Comparison of ENCODE assay signal across 22 mouse cellular contexts in the genomic region with DNA sequence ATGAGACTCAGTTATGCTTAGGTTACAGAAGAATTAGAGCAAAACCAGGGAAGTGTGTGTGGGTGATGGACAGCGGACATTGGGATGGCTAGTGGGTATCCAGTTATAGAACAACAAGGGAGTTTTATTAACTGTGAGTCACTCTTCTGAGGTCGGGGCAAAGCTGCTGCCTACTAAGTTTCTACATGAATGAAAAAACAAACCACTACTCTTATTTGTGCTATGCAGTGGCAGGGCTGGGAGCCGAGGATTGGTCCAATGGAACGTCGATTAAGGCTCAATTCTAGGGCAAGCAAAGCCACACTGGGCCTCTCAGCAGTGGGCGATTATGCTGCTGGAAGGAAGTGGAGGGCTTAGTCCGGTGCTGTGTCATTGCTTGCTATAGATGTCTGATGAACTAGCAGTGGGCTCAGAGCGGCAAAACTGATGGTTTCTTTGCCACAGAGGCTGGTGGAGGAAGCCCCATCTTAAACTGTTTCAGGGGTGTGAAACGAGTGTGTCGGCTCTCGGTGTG.
"Had no signal": no experiment of that assay in that cellular context is flagged by ENCODE, and none has a peak within 500 bp of the region (broad histone marks: within the 10 kb centered on the region; RNA-seq: fewer than 3 reads in every experiment).

No protein-coding gene starts in this region.

- H3K4me3 ChIP-seq: limb, embryonic 12.5 days; limb, embryonic 15.5 days; liver, embryonic 13.5 days; midbrain, embryonic 13.5 days; neural tube, embryonic 12.5 days; neural tube, embryonic 15.5 days had no signal

- ATAC-seq: midbrain, embryonic 13.5 days; midbrain, embryonic 16.5 days had no signal

- H3K27me3 ChIP-seq: limb, embryonic 12.5 days; limb, embryonic 15.5 days; liver, embryonic 13.5 days; midbrain, embryonic 13.5 days; neural tube, embryonic 12.5 days; neural tube, embryonic 15.5 days had no signal

- H3K4me2 ChIP-seq: limb, embryonic 12.5 days; limb, embryonic 15.5 days; liver, embryonic 13.5 days; midbrain, embryonic 13.5 days; neural tube, embryonic 12.5 days; neural tube, embryonic 15.5 days had no signal

- DNase-seq: kidney, adult 18-20 months; kidney, adult 9 months; kidney, postnatal 14 days; kidney, postnatal 4 days; left cerebral cortex, postnatal 4 days; liver, embryonic 13.5 days; lung, adult 2 months; lung, postnatal 14 days; lung, postnatal 4 days; right cerebral cortex, adult 18-20 months; right cerebral cortex, postnatal 14 days; right cerebral cortex, postnatal 4 days; thymus, adult 2 months; thymus, postnatal 14 days; thymus, postnatal 4 days had no signal

- H3K36me3 ChIP-seq: limb, embryonic 12.5 days; limb, embryonic 15.5 days; liver, embryonic 13.5 days; neural tube, embryonic 12.5 days had no signal

- H3K9ac ChIP-seq: limb, embryonic 12.5 days; limb, embryonic 15.5 days; liver, embryonic 13.5 days; midbrain, embryonic 13.5 days; neural tube, embryonic 12.5 days; neural tube, embryonic 15.5 days had no signal

- H3K4me1 ChIP-seq: limb, embryonic 12.5 days; limb, embryonic 15.5 days; midbrain, embryonic 13.5 days; neural tube, embryonic 12.5 days; neural tube, embryonic 15.5 days had no signal

- H3K9me3 ChIP-seq: limb, embryonic 12.5 days; limb, embryonic 15.5 days; liver, embryonic 13.5 days; midbrain, embryonic 13.5 days; neural tube, embryonic 12.5 days; neural tube, embryonic 15.5 days had no signal

- H3K27ac ChIP-seq: limb, embryonic 12.5 days; limb, embryonic 15.5 days; liver, embryonic 13.5 days; midbrain, embryonic 13.5 days; neural tube, embryonic 12.5 days; neural tube, embryonic 15.5 days; stomach, postnatal 0 days had no signal
